Comparison of ENCODE assay signal across 15 mouse cellular contexts in genomic region chr15:84291097-84291496, GRCm38 (mm10).
"Had no signal": no experiment of that assay in that cellular context is flagged by ENCODE, and none has a peak within 500 bp of the region (broad histone marks: within the 10 kb centered on the region; RNA-seq: fewer than 3 reads in every experiment).

No protein-coding gene starts in this region.

- DNase-seq: retina, postnatal 1 day; right cerebral cortex, adult 18-20 months; right cerebral cortex, postnatal 14 days; right cerebral cortex, postnatal 25 days; right cerebral cortex, postnatal 4 days; spleen, adult 18-20 months; thymus, adult 18-20 months; thymus, adult 2 months; thymus, postnatal 14 days; thymus, postnatal 25 days; thymus, postnatal 36 days; thymus, postnatal 4 days had no signal

- H3K27me3 ChIP-seq: neural tube, embryonic 13.5 days; neural tube, embryonic 15.5 days; stomach, embryonic 15.5 days had no signal

- H3K4me2 ChIP-seq: neural tube, embryonic 13.5 days; neural tube, embryonic 15.5 days; stomach, embryonic 15.5 days had no signal

- H3K36me3 ChIP-seq: neural tube, embryonic 13.5 days; neural tube, embryonic 15.5 days; stomach, embryonic 15.5 days had no signal

- H3K4me3 ChIP-seq: neural tube, embryonic 13.5 days; neural tube, embryonic 15.5 days; stomach, embryonic 15.5 days had no signal
